Mouse (Mus musculus): ENCODE results near the gene Pcmt1.
"Not testable (repeated sequence)": the region's sequence is repeated elsewhere in the genome, so short reads cannot be mapped to it uniquely, and the experiment has no call there.

DNA sequence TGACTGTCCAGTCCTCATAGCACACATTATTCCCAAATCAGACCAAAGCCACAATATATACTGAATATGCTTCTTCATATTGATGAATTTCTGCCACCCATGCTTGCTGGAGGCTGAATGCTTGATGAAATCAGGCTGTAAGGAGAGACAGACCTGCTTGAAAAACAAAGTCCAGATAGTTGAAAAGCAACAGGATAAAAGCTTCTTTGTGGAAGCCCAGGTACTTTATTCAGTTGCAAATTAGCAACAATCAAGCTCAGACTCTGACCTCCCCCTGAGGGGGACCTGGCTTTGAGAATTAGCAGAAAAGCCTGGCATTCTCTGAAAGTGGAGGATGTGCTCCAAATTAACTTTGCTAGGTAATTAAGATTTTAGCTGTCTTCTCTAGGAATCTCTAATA, 68.7 kb downstream of the Pcmt1 start:
- not testable (repeated sequence) for TF ChIP-seq CTCF (IDR thresholded peaks at IDR 0.05; ENCODE audit: borderline replicate concordance, control insufficient read depth, extremely low read depth, insufficient read depth, low read length, poor library complexity); POLR2A (IDR thresholded peaks at IDR 0.05; ENCODE audit: control insufficient read depth, extremely low read depth, insufficient read depth, low read length, poor library complexity)

Data from thymus, adult 2 months (tissue).